Mouse (Mus musculus) skeletal muscle tissue, adult 2 months (tissue): ENCODE results near the gene Prss46.

Experiments
- DNase-seq: peaks from one replicate; pipeline ENCODE4 v3.0.0-alpha.2; 2012; ENCODE audit warnings: low read depth, low spot score

The Prss46 gene

GRCm38 (mm10) chr9:110896595-110896994 is 52.3 kb downstream of the Prss46 start:
- DNase-seq: no peak

- DNase-seq: no peak
Observed at GRCm38 (mm10) chr9:110899451-110900008, 55.2 kb downstream of the Prss46 start.

- DNase-seq: no peak
Observed at GRCm38 (mm10) chr9:110901204-110901603, 56.9 kb downstream of the Prss46 start.

DNA sequence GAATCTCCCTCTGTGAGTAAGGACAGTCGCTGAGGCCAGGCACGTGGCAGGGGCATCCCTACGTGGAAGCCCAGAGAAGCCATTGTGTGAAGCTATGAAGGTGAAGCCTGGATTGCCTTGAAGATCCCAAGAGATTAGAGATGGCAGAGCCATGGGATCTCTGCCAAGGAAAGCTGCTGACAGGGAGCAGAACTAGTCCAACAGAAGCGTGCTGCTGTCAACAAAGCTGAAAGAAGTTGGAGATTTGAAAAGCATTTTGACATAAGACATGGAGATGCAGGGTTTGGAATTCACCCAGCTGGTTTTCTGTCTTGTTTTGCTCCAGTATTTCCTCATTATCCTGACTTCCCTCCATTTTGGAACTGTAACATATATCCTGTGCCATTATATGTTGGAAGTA is 58.0 kb downstream of the Prss46 start:
- DNase-seq: no peak
